ENCODE assay signal across 8 mouse cellular contexts in genomic region chr15:79688268-79688956, GRCm38 (mm10). TPM values are rescaled to one million over a fixed set of nuclear protein-coding genes. Genes with fewer than 3 reads are reported as not detected.
A peak's percentile ranks its signal among the peaks of the same experiment; 100 is the strongest.
DNase-seq lines count a peak whose midpoint lies in the region; ATAC-seq and TF ChIP-seq lines count a peak whose summit lies in the region.

No protein-coding gene starts in this region.

- DNase-seq in liver, adult 2 months (ENCODE audit: extremely low read depth, low read depth, low spot score) = peak; percentile 77
- DNase-seq in liver = no peak
- no peak for DNase-seq in spleen, postnatal 14 days (ENCODE audit: low spot score in 2 of 2)
- no peak for DNase-seq in layer of hippocampus, adult 9-10 months (ENCODE audit: low spot score)
- no peak for DNase-seq in frontal cortex, postnatal 36 days (ENCODE audit: low spot score in 2 of 2)

- H3K4me3 ChIP-seq in liver, adult 2 months (ENCODE audit: insufficient read depth, low read depth, low read length) = peak overlapping the region; percentile 89
- peak overlapping the region; percentile 77 for H3K4me3 ChIP-seq in embryonic facial prominence, embryonic 12.5 days
- H3K4me3 ChIP-seq in intestine, embryonic 15.5 days (replicated peaks) = peak overlapping the region; percentile 96
- peak overlapping the region; percentile 87 for H3K4me3 ChIP-seq in neural tube, embryonic 12.5 days

- H3K27ac ChIP-seq in liver, adult 2 months (replicated peaks; ENCODE audit: insufficient read depth, low read depth, low read length) = peak overlapping the region; percentile 95
- H3K27ac ChIP-seq in embryonic facial prominence, embryonic 12.5 days = peak overlapping the region; percentile 97
- peak overlapping the region; percentile 96 for H3K27ac ChIP-seq in intestine, embryonic 15.5 days
- peak overlapping the region; percentile 79; the same call in 1 of the 2 replicates for H3K27ac ChIP-seq in neural tube, embryonic 12.5 days

- no peak for TF ChIP-seq POLR2A in liver, adult 2 months (IDR thresholded peaks at IDR 0.05; ENCODE audit: extremely low read depth, insufficient read depth, low read length)

- H3K36me3 ChIP-seq in liver, adult 2 months (ENCODE audit: control insufficient read depth, insufficient read depth, low read length) = no peaks in the 10 kb centered on the region
- no peaks in the 10 kb centered on the region for H3K36me3 ChIP-seq in embryonic facial prominence, embryonic 12.5 days
- H3K36me3 ChIP-seq in intestine, embryonic 15.5 days = no peaks in the 10 kb centered on the region
- no peaks in the 10 kb centered on the region for H3K36me3 ChIP-seq in neural tube, embryonic 12.5 days

- no peaks in the 10 kb centered on the region for H3K9me3 ChIP-seq in embryonic facial prominence, embryonic 12.5 days
- no peaks in the 10 kb centered on the region for H3K9me3 ChIP-seq in intestine, embryonic 15.5 days
- H3K9me3 ChIP-seq in neural tube, embryonic 12.5 days = no peaks in the 10 kb centered on the region

- peak overlapping the region; percentile 85 for H3K9ac ChIP-seq in liver, adult 2 months (ENCODE audit: low read depth, low read length)
- H3K9ac ChIP-seq in embryonic facial prominence, embryonic 12.5 days = peak overlapping the region; percentile 89
- peak overlapping the region; percentile 91 for H3K9ac ChIP-seq in intestine, embryonic 15.5 days
- 0 out of 2 replicates have a peak overlapping the region, but pooled peaks have one; percentile 94 for H3K9ac ChIP-seq in neural tube, embryonic 12.5 days

- peak overlapping the region; percentile 78 for H3K4me2 ChIP-seq in embryonic facial prominence, embryonic 12.5 days (replicated peaks)
- H3K4me2 ChIP-seq in intestine, embryonic 15.5 days (replicated peaks) = peak overlapping the region; percentile 75
- peak overlapping the region; percentile 82 for H3K4me2 ChIP-seq in neural tube, embryonic 12.5 days (replicated peaks)

- peaks cover 25% of the 10 kb centered on the region for H3K79me2 ChIP-seq in liver, adult 2 months (ENCODE audit: control insufficient read depth, insufficient read depth, low read length)

- H3K27me3 ChIP-seq in liver, adult 2 months (ENCODE audit: control insufficient read depth, insufficient read depth, low read length) = no peaks in the 10 kb centered on the region
- no peaks in the 10 kb centered on the region for H3K27me3 ChIP-seq in embryonic facial prominence, embryonic 12.5 days
- H3K27me3 ChIP-seq in intestine, embryonic 15.5 days (replicated peaks) = no peaks in the 10 kb centered on the region
- H3K27me3 ChIP-seq in neural tube, embryonic 12.5 days (replicated peaks) = no peaks in the 10 kb centered on the region

- no peak for TF ChIP-seq CTCF in liver, adult 2 months (IDR thresholded peaks at IDR 0.05; ENCODE audit: low read depth, low read length)

- 5% methylated on average over 8 of the region's 8 CpGs for WGBS in liver, adult 2 months
- WGBS in embryonic facial prominence, embryonic 12.5 days = 3% methylated on average over 8 of the region's 8 CpGs
- WGBS in intestine, embryonic 15.5 days = 5% methylated on average over 8 of the region's 8 CpGs
- WGBS in neural tube, embryonic 12.5 days = 5% methylated on average over 8 of the region's 8 CpGs

- ATAC-seq in embryonic facial prominence, embryonic 12.5 days (ENCODE audit: insufficient number of reproducible peaks, insufficient read depth, low FRiP score, low TSS enrichment) = no peak
- no peak for ATAC-seq in intestine, embryonic 15.5 days
- no peak for ATAC-seq in neural tube, embryonic 12.5 days (ENCODE audit: low FRiP score, low read depth)

- peaks cover 38% of the 10 kb centered on the region for H3K4me1 ChIP-seq in liver, adult 2 months (ENCODE audit: control insufficient read depth, insufficient read depth, low read length)
- H3K4me1 ChIP-seq in embryonic facial prominence, embryonic 12.5 days = peaks cover 58% of the 10 kb centered on the region
- H3K4me1 ChIP-seq in intestine, embryonic 15.5 days (replicated peaks) = peaks cover 46% of the 10 kb centered on the region
- peaks cover 65% of the 10 kb centered on the region for H3K4me1 ChIP-seq in neural tube, embryonic 12.5 days

RNA-seq across cellular contexts. Expression of gene Josd1, which starts 0.7 kb away (rescaled TPM):
- total RNA-seq in liver, adult 2 months (2014; rRNA removed) = 19.0 and 25.6 TPM in 2 replicates
- polyA plus RNA-seq in liver, adult 2 months (2012; rRNA removed) = 21.9 and 22.6 TPM in 2 replicates
- 30.1 and 32.7 TPM in 2 replicates for polyA plus RNA-seq in embryonic facial prominence, embryonic 12.5 days (2016; fragmentation: Nextera tagmentation; extraction: Ambion mirVana)
- 18.7 and 19.4 TPM in 2 replicates for polyA plus RNA-seq in intestine, embryonic 15.5 days (2015; fragmentation: Nextera tagmentation; extraction: Ambion mirVana)
- polyA plus RNA-seq in neural tube, embryonic 12.5 days (2016; fragmentation: Nextera tagmentation; extraction: Ambion mirVana) = 26.7 and 26.9 TPM in 2 replicates

RNA-seq across cellular contexts. Expression of gene Gtpbp1, which starts 2.2 kb away (rescaled TPM):
- total RNA-seq in liver, adult 2 months (2014; rRNA removed) = 8.1 and 8.5 TPM in 2 replicates
- polyA plus RNA-seq in liver, adult 2 months (2012; rRNA removed) = 12.8 and 13.2 TPM in 2 replicates
- 41.5 and 43.6 TPM in 2 replicates for polyA plus RNA-seq in embryonic facial prominence, embryonic 12.5 days (2016; fragmentation: Nextera tagmentation; extraction: Ambion mirVana)
- polyA plus RNA-seq in intestine, embryonic 15.5 days (2015; fragmentation: Nextera tagmentation; extraction: Ambion mirVana) = 27.4 and 29.9 TPM in 2 replicates
- polyA plus RNA-seq in neural tube, embryonic 12.5 days (2016; fragmentation: Nextera tagmentation; extraction: Ambion mirVana) = 41.6 and 42.5 TPM in 2 replicates

RNA-seq across cellular contexts. Expression of gene Tomm22, which starts 17.8 kb away (rescaled TPM):
- total RNA-seq in liver, adult 2 months (2014; rRNA removed) = 46.0 and 52.8 TPM in 2 replicates
- 22.2 and 23.9 TPM in 2 replicates for polyA plus RNA-seq in liver, adult 2 months (2012; rRNA removed)
- 229 and 235 TPM in 2 replicates for polyA plus RNA-seq in embryonic facial prominence, embryonic 12.5 days (2016; fragmentation: Nextera tagmentation; extraction: Ambion mirVana)
- 261 and 272 TPM in 2 replicates for polyA plus RNA-seq in intestine, embryonic 15.5 days (2015; fragmentation: Nextera tagmentation; extraction: Ambion mirVana)
- polyA plus RNA-seq in neural tube, embryonic 12.5 days (2016; fragmentation: Nextera tagmentation; extraction: Ambion mirVana) = 261 and 264 TPM in 2 replicates

RNA-seq across cellular contexts. Expression of gene Cby1, which starts 29.4 kb away (rescaled TPM):
- 6.6 and 6.8 TPM in 2 replicates for total RNA-seq in liver, adult 2 months (2014; rRNA removed)
- 3.3 and 4.4 TPM in 2 replicates for polyA plus RNA-seq in liver, adult 2 months (2012; rRNA removed)
- 59.9 and 60.3 TPM in 2 replicates for polyA plus RNA-seq in embryonic facial prominence, embryonic 12.5 days (2016; fragmentation: Nextera tagmentation; extraction: Ambion mirVana)
- 37.6 and 39.0 TPM in 2 replicates for polyA plus RNA-seq in intestine, embryonic 15.5 days (2015; fragmentation: Nextera tagmentation; extraction: Ambion mirVana)
- polyA plus RNA-seq in neural tube, embryonic 12.5 days (2016; fragmentation: Nextera tagmentation; extraction: Ambion mirVana) = 72.0 and 74.2 TPM in 2 replicates

RNA-seq across cellular contexts. Expression of gene Fam227a, which starts 29.7 kb away (rescaled TPM):
- 0.83 and 1.1 TPM in 2 replicates for total RNA-seq in liver, adult 2 months (2014; rRNA removed)
- polyA plus RNA-seq in liver, adult 2 months (2012; rRNA removed) = 0.14 and 0.20 TPM in 2 replicates
- polyA plus RNA-seq in embryonic facial prominence, embryonic 12.5 days (2016; fragmentation: Nextera tagmentation; extraction: Ambion mirVana) = 2.6 and 2.9 TPM in 2 replicates
- 0.74 and 0.90 TPM in 2 replicates for polyA plus RNA-seq in intestine, embryonic 15.5 days (2015; fragmentation: Nextera tagmentation; extraction: Ambion mirVana)
- polyA plus RNA-seq in neural tube, embryonic 12.5 days (2016; fragmentation: Nextera tagmentation; extraction: Ambion mirVana) = 4.3 and 6.0 TPM in 2 replicates
